14 mouse cellular contexts compared by ENCODE assay signal in the genomic region with DNA sequence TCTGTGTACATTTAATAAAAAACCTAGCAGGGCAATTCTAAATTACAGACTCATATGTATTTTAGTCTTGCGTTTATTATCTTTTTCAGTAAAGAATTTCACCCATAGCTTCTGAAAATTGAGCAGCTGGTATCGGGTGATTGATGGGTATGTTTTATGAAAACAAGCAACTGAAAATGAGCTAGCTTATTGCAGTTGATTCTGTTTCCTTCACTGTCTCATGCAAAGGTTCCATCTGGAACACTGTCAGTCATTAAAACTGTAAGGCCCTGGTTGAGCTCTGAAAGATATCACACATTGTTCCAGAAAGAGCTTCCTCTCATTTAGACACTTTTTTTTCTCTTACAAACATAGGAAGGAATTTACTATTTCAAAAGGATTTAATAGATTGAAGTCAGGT.
"Had no signal": no experiment of that assay in that cellular context is flagged by ENCODE, and none has a peak within 500 bp of the region (broad histone marks: within the 10 kb centered on the region; RNA-seq: fewer than 3 reads in every experiment).

No protein-coding gene starts in this region.

- H3K27me3 ChIP-seq: kidney, embryonic 15.5 days; limb, embryonic 15.5 days; liver, embryonic 12.5 days; stomach, embryonic 15.5 days had no signal

- H3K9me3 ChIP-seq: kidney, embryonic 15.5 days; limb, embryonic 15.5 days; liver, embryonic 12.5 days; midbrain, embryonic 10.5 days; stomach, embryonic 15.5 days had no signal

- H3K27ac ChIP-seq: kidney, embryonic 15.5 days; limb, embryonic 15.5 days; liver, embryonic 12.5 days; midbrain, embryonic 10.5 days; stomach, embryonic 15.5 days had no signal

- H3K36me3 ChIP-seq: kidney, embryonic 15.5 days; limb, embryonic 15.5 days; liver, embryonic 12.5 days; midbrain, embryonic 10.5 days; stomach, embryonic 15.5 days had no signal

- H3K4me2 ChIP-seq: kidney, embryonic 15.5 days; limb, embryonic 15.5 days; liver, embryonic 12.5 days; lung, embryonic 14.5 days; stomach, embryonic 15.5 days had no signal

- H3K4me1 ChIP-seq: kidney, embryonic 15.5 days; limb, embryonic 15.5 days; liver, embryonic 12.5 days; midbrain, embryonic 10.5 days; stomach, embryonic 15.5 days had no signal

- H3K4me3 ChIP-seq: kidney, embryonic 15.5 days; limb, embryonic 15.5 days; liver, embryonic 12.5 days; midbrain, embryonic 10.5 days; stomach, embryonic 15.5 days had no signal

- DNase-seq: kidney, adult 2 months; kidney, postnatal 14 days; layer of hippocampus, postnatal 36 days; lung, embryonic 14.5 days; lung, postnatal 10 days; lung, postnatal 4 days; right cerebral cortex, postnatal 14 days; thymus, postnatal 4 days had no signal

- H3K9ac ChIP-seq: kidney, embryonic 15.5 days; limb, embryonic 15.5 days; liver, embryonic 12.5 days; lung, embryonic 14.5 days; stomach, embryonic 15.5 days had no signal

- ATAC-seq: liver, embryonic 12.5 days; midbrain, embryonic 16.5 days had no signal
